In genomic region chr13:57908266-57908582, GRCm38 (mm10) we compare ENCODE assay signal across 9 mouse cellular contexts. TPM values are rescaled to one million over a fixed set of nuclear protein-coding genes. Genes with fewer than 3 reads are reported as not detected.
DNase-seq lines count a peak whose midpoint lies in the region; ATAC-seq lines count a peak whose summit lies in the region.
"Had no signal": no experiment of that assay in that cellular context is flagged by ENCODE, and none has a peak within 500 bp of the region (broad histone marks: within the 10 kb centered on the region; RNA-seq: fewer than 3 reads in every experiment).

Gene Spock1, minus strand, starts transcription at chr13:57908332.

- no peaks in the 10 kb centered on the region for H3K9me3 ChIP-seq in hindbrain, embryonic 12.5 days (replicated peaks)
- no peaks in the 10 kb centered on the region for H3K9me3 ChIP-seq in lung, embryonic 15.5 days

- H3K9ac ChIP-seq in hindbrain, embryonic 12.5 days = peak within 1 kb of the TSS; percentile 80
- no peak within 1 kb of the TSS for H3K9ac ChIP-seq in lung, embryonic 15.5 days

- peak within 1 kb of the TSS; percentile 56 for H3K4me3 ChIP-seq in hindbrain, embryonic 12.5 days
- peak within 1 kb of the TSS; percentile 28 for H3K4me3 ChIP-seq in lung, embryonic 15.5 days
- H3K4me3 ChIP-seq: erythroblast, embryonic 14.5 days had no signal

- peaks cover 30% of the 10 kb centered on the region for H3K27me3 ChIP-seq in hindbrain, embryonic 12.5 days
- peaks cover 41% of the 10 kb centered on the region for H3K27me3 ChIP-seq in lung, embryonic 15.5 days

- peak; percentile 93 for DNase-seq in ZHBTc4 (ENCODE audit: low read depth, low spot score)
- DNase-seq in cerebellum, postnatal 10 days = peak; percentile 98 to 99
- peak; percentile 74 to 94 for DNase-seq in frontal cortex, postnatal 14 days (ENCODE audit: low spot score in 2 of 2)
- DNase-seq in layer of hippocampus, postnatal 10 days (ENCODE audit: low spot score in 2 of 2) = peak; percentile 95 to 97
- DNase-seq in retina, adult 2 months (ENCODE audit: low read depth, low spot score) = peak; percentile 54
- peak; percentile 84 for DNase-seq in urinary bladder, adult 2 months (ENCODE audit: low spot score)

- peak; percentile 85 for ATAC-seq in hindbrain, embryonic 12.5 days (ENCODE audit: low FRiP score)
- 0 out of 2 replicates have a peak, but pooled peaks have one; percentile 39 for ATAC-seq in lung, embryonic 15.5 days (ENCODE audit: borderline replicate concordance, extremely low read depth, low FRiP score, low TSS enrichment)

- peak within 1 kb of the TSS; percentile 76 for H3K4me2 ChIP-seq in hindbrain, embryonic 12.5 days (replicated peaks)
- peak within 1 kb of the TSS; percentile 54 for H3K4me2 ChIP-seq in lung, embryonic 15.5 days

- H3K4me1 ChIP-seq in hindbrain, embryonic 12.5 days = peaks cover 7% of the 10 kb centered on the region
- peaks cover 8% of the 10 kb centered on the region; the same call in 1 of the 2 replicates for H3K4me1 ChIP-seq in lung, embryonic 15.5 days

- H3K36me3 ChIP-seq in hindbrain, embryonic 12.5 days = no peaks in the 10 kb centered on the region
- no peaks in the 10 kb centered on the region for H3K36me3 ChIP-seq in lung, embryonic 15.5 days

- WGBS in hindbrain, embryonic 12.5 days = under 1% methylated on average over 32 of the region's 32 CpGs
- 1% methylated on average over 32 of the region's 32 CpGs for WGBS in lung, embryonic 15.5 days

- peak within 1 kb of the TSS; percentile 17; the same call in 1 of the 2 replicates for H3K27ac ChIP-seq in hindbrain, embryonic 12.5 days
- no peak within 1 kb of the TSS for H3K27ac ChIP-seq in lung, embryonic 15.5 days

RNA-seq across cellular contexts. Expression of gene Spock1, which starts in this region (rescaled TPM):
- 31.2 and 40.6 TPM in 2 replicates for polyA plus RNA-seq in hindbrain, embryonic 12.5 days (2016; fragmentation: Nextera tagmentation; extraction: Ambion mirVana)
- total RNA-seq in layer of hippocampus, postnatal 10 days (2021) = 100 to 1,000 TPM; 204 to 220 TPM
- polyA plus RNA-seq in lung, embryonic 15.5 days (2015; fragmentation: Nextera tagmentation; extraction: Ambion mirVana) = 0.32 and 0.35 TPM in 2 replicates
- polyA plus RNA-seq in urinary bladder, adult 2 months (2012; rRNA removed) = 0.04 and 0.11 TPM in 2 replicates

Comparison
In these comparisons a context has a peak if more than half of its experiments do, and no peak if none do; other contexts are left out.
1. RNA of gene Spock1 (polyA plus RNA-seq): 31.2 to 40.6 TPM in hindbrain, embryonic 12.5 days; 0.32 to 0.35 TPM in lung, embryonic 15.5 days and 0.04 to 0.11 TPM in urinary bladder, adult 2 months; every median in the first group is over 10 times any median in the second.
2. Peak in ATAC-seq, H3K4me3 ChIP-seq and H3K4me2 ChIP-seq in lung, embryonic 15.5 days; RNA of the gene not detected or under 1 TPM.
3. Peak in DNase-seq in urinary bladder, adult 2 months; RNA of the gene not detected or under 1 TPM.
4. Peak in every context shown above with its lines, with median percentiles within 50 percentile points of each other: DNase-seq.